Comparison of ENCODE assay signal across 19 mouse cellular contexts in genomic region chr1:175254724-175255123, GRCm38 (mm10).
DNase-seq lines count a peak whose midpoint lies in the region; ATAC-seq and TF ChIP-seq lines count a peak whose summit lies in the region.
"Had no signal": no experiment of that assay in that cellular context is flagged by ENCODE, and none has a peak within 500 bp of the region (broad histone marks: within the 10 kb centered on the region; RNA-seq: fewer than 3 reads in every experiment).

No protein-coding gene starts in this region.

- 33% methylated on average over 3 of the region's 3 CpGs for WGBS in heart, embryonic 13.5 days
- 37% methylated on average over 3 of the region's 3 CpGs for WGBS in stomach, embryonic 14.5 days
- 25% methylated on average over 3 of the region's 3 CpGs for WGBS in stomach, postnatal 0 days
- WGBS in kidney, embryonic 14.5 days: 63% methylated on average over 3 of the region's 3 CpGs

- H3K4me1 ChIP-seq in heart, embryonic 13.5 days: peaks cover 6% of the 10 kb centered on the region
- H3K4me1 ChIP-seq in stomach, embryonic 14.5 days (ENCODE audit: control insufficient read depth, insufficient read depth, low read length): no peaks in the 10 kb centered on the region
- no peaks in the 10 kb centered on the region for H3K4me1 ChIP-seq in stomach, postnatal 0 days (replicated peaks; ENCODE audit: control insufficient read depth, insufficient read depth)
- H3K4me1 ChIP-seq in kidney, embryonic 14.5 days (ENCODE audit: control insufficient read depth, insufficient read depth, low read length): no peaks in the 10 kb centered on the region
- H3K4me1 ChIP-seq: embryonic facial prominence, embryonic 13.5 days; limb, embryonic 13.5 days; liver, embryonic 12.5 days had no signal

- no peak for ATAC-seq in heart, embryonic 13.5 days (ENCODE audit: extremely low read depth, insufficient number of reproducible peaks, low FRiP score, low TSS enrichment)
- peak; percentile 33; the same call in 1 of the 2 replicates for ATAC-seq in stomach, embryonic 14.5 days (ENCODE audit: insufficient number of reproducible peaks, insufficient read depth, low FRiP score, low read depth)
- no peak for ATAC-seq in stomach, postnatal 0 days (ENCODE audit: low FRiP score, low TSS enrichment)
- no peak for ATAC-seq in kidney, embryonic 14.5 days (ENCODE audit: low FRiP score, low TSS enrichment)
- ATAC-seq: liver, embryonic 12.5 days had no signal

- H3K9ac ChIP-seq in heart, embryonic 13.5 days: no peak overlapping the region
- no peak overlapping the region for H3K9ac ChIP-seq in stomach, embryonic 14.5 days (replicated peaks; ENCODE audit: low read depth, low read length)
- H3K9ac ChIP-seq in stomach, postnatal 0 days (ENCODE audit: low read length): no peak overlapping the region
- no peak overlapping the region for H3K9ac ChIP-seq in kidney, embryonic 14.5 days (ENCODE audit: low read depth, low read length)
- H3K9ac ChIP-seq: embryonic facial prominence, embryonic 13.5 days; heart, embryonic 15.5 days; limb, embryonic 13.5 days; liver, embryonic 12.5 days had no signal

- no peak for TF ChIP-seq EP300 in stomach, postnatal 0 days (optimal IDR thresholded peaks at IDR 0.05)

- H3K27me3 ChIP-seq in heart, embryonic 13.5 days (replicated peaks): no peaks in the 10 kb centered on the region
- H3K27me3 ChIP-seq in stomach, embryonic 14.5 days (ENCODE audit: control insufficient read depth, insufficient read depth, low read length): no peaks in the 10 kb centered on the region
- H3K27me3 ChIP-seq in stomach, postnatal 0 days (ENCODE audit: control insufficient read depth, insufficient read depth, low read length): no peaks in the 10 kb centered on the region
- H3K27me3 ChIP-seq in kidney, embryonic 14.5 days (ENCODE audit: control insufficient read depth, insufficient read depth, low read length): no peaks in the 10 kb centered on the region
- H3K27me3 ChIP-seq: embryonic facial prominence, embryonic 13.5 days; heart, embryonic 15.5 days; limb, embryonic 13.5 days; liver, embryonic 12.5 days had no signal

- H3K36me3 ChIP-seq in heart, embryonic 13.5 days: no peaks in the 10 kb centered on the region
- H3K36me3 ChIP-seq in stomach, embryonic 14.5 days (ENCODE audit: control insufficient read depth, insufficient read depth, low read length): no peaks in the 10 kb centered on the region
- H3K36me3 ChIP-seq in stomach, postnatal 0 days (ENCODE audit: control insufficient read depth, insufficient read depth, low read length): no peaks in the 10 kb centered on the region
- no peaks in the 10 kb centered on the region for H3K36me3 ChIP-seq in kidney, embryonic 14.5 days (ENCODE audit: control insufficient read depth, insufficient read depth, low read length)
- H3K36me3 ChIP-seq: embryonic facial prominence, embryonic 13.5 days; heart, embryonic 15.5 days; limb, embryonic 13.5 days; liver, embryonic 12.5 days had no signal

- DNase-seq in heart, adult 8-10 months (ENCODE audit: low spot score): no peak
- DNase-seq in left cerebral cortex, adult 2 months (ENCODE audit: extremely low spot score in 1 of 2, low spot score in 2 of 2): no peak
- no peak for DNase-seq in left cerebral cortex, adult 8-10 months (ENCODE audit: low spot score in 2 of 2)
- DNase-seq in stomach, postnatal 0 days (ENCODE audit: low spot score): no peak
- DNase-seq: adrenal gland, adult 2 months; gastrocnemius, postnatal 14 days; heart, adult 11 months; heart, postnatal 36 days; kidney, adult 2 months; kidney, postnatal 14 days; layer of hippocampus, postnatal 36 days; lung, adult 18-20 months had no signal

- intact Hi-C loops in left cerebral cortex, adult 2 months (cut with DNase I): no loop called here

- H3K9me3 ChIP-seq in heart, embryonic 13.5 days: no peaks in the 10 kb centered on the region
- no peaks in the 10 kb centered on the region for H3K9me3 ChIP-seq in stomach, embryonic 14.5 days (ENCODE audit: control insufficient read depth, low read depth, low read length)
- no peaks in the 10 kb centered on the region for H3K9me3 ChIP-seq in stomach, postnatal 0 days (ENCODE audit: control insufficient read depth, low read length)
- H3K9me3 ChIP-seq in kidney, embryonic 14.5 days (ENCODE audit: control insufficient read depth, low read length): no peaks in the 10 kb centered on the region
- H3K9me3 ChIP-seq: embryonic facial prominence, embryonic 13.5 days; heart, embryonic 15.5 days; limb, embryonic 13.5 days; liver, embryonic 12.5 days had no signal

- TF ChIP-seq CTCF in left cerebral cortex, adult 2 months (IDR thresholded peaks at IDR 0.05): no peak
- no peak for TF ChIP-seq CTCF in stomach, postnatal 0 days (IDR thresholded peaks at IDR 0.05; ENCODE audit: low read depth)

- H3K27ac ChIP-seq in heart, embryonic 13.5 days (replicated peaks): peak overlapping the region; percentile 25; the same call in 1 of the 2 replicates
- peak overlapping the region; percentile 67; the same call in 1 of the 2 replicates for H3K27ac ChIP-seq in left cerebral cortex, adult 2 months
- no peak overlapping the region for H3K27ac ChIP-seq in stomach, embryonic 14.5 days (ENCODE audit: low read length)
- H3K27ac ChIP-seq in stomach, postnatal 0 days (replicated peaks): no peak overlapping the region
- H3K27ac ChIP-seq in kidney, embryonic 14.5 days (ENCODE audit: low read depth, low read length): no peak overlapping the region
- H3K27ac ChIP-seq: embryonic facial prominence, embryonic 13.5 days; heart, embryonic 15.5 days; limb, embryonic 13.5 days; liver, embryonic 12.5 days had no signal

- H3K4me3 ChIP-seq in heart, embryonic 13.5 days: no peak overlapping the region
- H3K4me3 ChIP-seq in left cerebral cortex, adult 2 months: no peak overlapping the region
- no peak overlapping the region for H3K4me3 ChIP-seq in stomach, embryonic 14.5 days (ENCODE audit: low read depth, low read length)
- no peak overlapping the region for H3K4me3 ChIP-seq in stomach, postnatal 0 days (ENCODE audit: low read depth, low read length)
- H3K4me3 ChIP-seq in kidney, embryonic 14.5 days (ENCODE audit: low read length): no peak overlapping the region
- H3K4me3 ChIP-seq: embryonic facial prominence, embryonic 13.5 days; heart, embryonic 15.5 days; limb, embryonic 13.5 days; liver, embryonic 12.5 days had no signal

- no peak overlapping the region for H3K4me2 ChIP-seq in heart, embryonic 13.5 days
- H3K4me2 ChIP-seq in stomach, embryonic 14.5 days (replicated peaks; ENCODE audit: low read depth, low read length): no peak overlapping the region
- H3K4me2 ChIP-seq in stomach, postnatal 0 days (replicated peaks; ENCODE audit: low read depth): no peak overlapping the region
- no peak overlapping the region for H3K4me2 ChIP-seq in kidney, embryonic 14.5 days (replicated peaks; ENCODE audit: low read depth, low read length)
- H3K4me2 ChIP-seq: embryonic facial prominence, embryonic 13.5 days; heart, embryonic 15.5 days; limb, embryonic 13.5 days; liver, embryonic 12.5 days had no signal

Comparison
In these comparisons a context has a peak if more than half of its experiments do, and no peak if none do; other contexts are left out.
1. H3K27ac ChIP-seq: peak in heart, embryonic 13.5 days (single experiment) and left cerebral cortex, adult 2 months (single experiment); none in stomach, embryonic 14.5 days (single experiment), stomach, postnatal 0 days (single experiment) and kidney, embryonic 14.5 days (single experiment).